Mouse (Mus musculus) testis, adult 2 months (tissue): ENCODE data around the gene Gm49486.

Experiments used
- CTCF ChIP-seq: fragments of 200-500 bp; IDR thresholded peaks from 2 replicates; pipeline ENCODE4 v1.5.1; 2012; ENCODE audit warnings: low read depth, mild to moderate bottlenecking, inconsistent platforms, low read length, moderate library complexity; ENCODE audit not compliant: control insufficient read depth, insufficient read depth, insufficient replicate concordance
- POLR2A ChIP-seq: fragments of 200-500 bp; IDR thresholded peaks from 2 replicates; pipeline ENCODE4 v1.6.1; 2012; ENCODE audit warnings: low read depth, mild to moderate bottlenecking, inconsistent platforms, low read length, moderate library complexity; ENCODE audit not compliant: control insufficient read depth

GRCm38 (mm10) chr15:79185213-79185612 is 44.0 kb upstream of the Gm49486 start:
- TF ChIP-seq CTCF, result no peak
- no peak for TF ChIP-seq POLR2A
